Mouse (Mus musculus) urinary bladder, postnatal 14 days (tissue): ENCODE data around the gene Fut11.
"Not testable (repeated sequence)": the region's sequence is repeated elsewhere in the genome, so short reads cannot be mapped to it uniquely, and the experiment has no call there.

Experiments used
- DNase-seq: peaks from one replicate; pipeline ENCODE4 v3.0.0; 2021; ENCODE audit warnings: low spot score

The Fut11 gene

DNA sequence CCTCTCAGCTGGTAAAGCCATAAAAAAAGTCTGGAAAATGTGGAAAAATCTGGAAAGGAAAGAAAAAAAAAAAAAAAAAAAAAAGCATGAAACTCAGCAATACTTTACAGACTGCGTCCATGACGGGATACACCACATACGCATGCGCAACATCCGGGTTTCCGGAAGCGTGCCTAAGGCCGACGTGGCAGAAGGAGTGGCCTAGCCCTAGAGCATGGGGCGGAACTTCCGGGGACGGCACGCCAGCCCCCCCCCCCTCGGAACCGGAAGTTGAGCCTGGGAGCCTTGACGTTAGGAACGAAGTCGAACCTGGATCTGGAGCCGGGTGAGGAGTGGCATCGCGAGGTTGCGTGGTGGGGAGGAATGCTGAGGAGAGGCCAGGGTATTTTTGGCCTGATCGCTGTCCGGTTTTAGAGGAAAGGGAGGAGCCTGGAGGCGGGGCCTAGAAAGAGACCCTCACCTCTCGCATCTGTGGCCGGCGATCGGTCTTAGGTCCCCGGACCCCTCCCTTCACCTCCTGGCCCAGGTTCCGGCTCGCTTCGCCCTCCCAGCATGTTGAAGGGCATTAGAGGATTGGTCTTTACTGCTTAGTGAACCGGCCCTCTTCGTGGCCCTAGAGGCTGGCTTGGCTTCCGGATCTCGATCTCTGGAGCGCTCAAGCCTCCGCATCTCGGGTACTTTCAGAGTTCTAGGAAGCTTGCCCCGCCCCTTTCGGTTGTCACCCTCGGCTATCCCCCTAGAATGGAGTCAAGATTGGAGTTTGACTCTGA, 20.5 kb upstream of the Fut11 start, which contains the start of gene Sec24c:
Gene Sec24c, plus strand, starts transcription at position 245 of the 770 bp plus-strand sequence.
- DNase-seq, result peak; percentile 99

DNA sequence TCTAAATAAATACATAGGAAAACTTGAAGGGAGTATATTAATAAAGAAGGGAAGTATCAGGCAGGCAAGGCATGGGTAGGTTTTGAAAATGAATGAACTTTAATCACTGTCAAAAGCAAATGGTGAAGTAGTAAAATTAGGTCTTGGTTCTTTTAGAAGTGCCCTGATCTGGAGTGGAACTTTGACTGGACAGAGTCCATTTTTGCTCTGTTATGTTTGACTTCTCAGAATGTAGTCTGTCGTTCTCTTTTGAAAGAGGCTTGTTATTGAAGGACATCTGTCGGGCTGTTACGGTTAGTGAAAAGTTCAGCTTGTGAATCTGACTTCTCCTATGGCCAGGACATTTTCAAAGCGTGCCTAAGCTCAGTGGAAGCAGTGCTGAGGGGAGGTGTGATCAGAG, 16.9 kb upstream of the Fut11 start:
- no peak for DNase-seq

DNA sequence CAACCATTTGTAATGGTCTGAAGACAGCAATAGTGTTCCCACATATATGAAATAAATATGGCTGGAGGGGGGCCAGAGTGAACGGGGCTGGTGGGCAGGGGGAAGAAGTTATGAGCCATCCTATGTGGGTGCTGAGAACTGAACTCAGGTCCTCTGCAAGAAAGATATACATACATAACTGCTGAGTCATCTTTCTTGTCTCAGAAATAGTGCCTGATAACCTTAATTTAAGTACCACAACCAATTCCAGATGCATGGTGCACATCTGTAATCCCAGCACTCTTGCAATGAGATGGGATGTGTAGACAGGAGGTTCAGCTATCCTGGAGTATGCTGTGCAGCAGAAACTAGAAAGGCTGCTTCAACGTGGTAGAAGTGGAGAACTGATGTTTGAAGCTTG, 13.0 kb upstream of the Fut11 start:
- DNase-seq, result no peak

DNA sequence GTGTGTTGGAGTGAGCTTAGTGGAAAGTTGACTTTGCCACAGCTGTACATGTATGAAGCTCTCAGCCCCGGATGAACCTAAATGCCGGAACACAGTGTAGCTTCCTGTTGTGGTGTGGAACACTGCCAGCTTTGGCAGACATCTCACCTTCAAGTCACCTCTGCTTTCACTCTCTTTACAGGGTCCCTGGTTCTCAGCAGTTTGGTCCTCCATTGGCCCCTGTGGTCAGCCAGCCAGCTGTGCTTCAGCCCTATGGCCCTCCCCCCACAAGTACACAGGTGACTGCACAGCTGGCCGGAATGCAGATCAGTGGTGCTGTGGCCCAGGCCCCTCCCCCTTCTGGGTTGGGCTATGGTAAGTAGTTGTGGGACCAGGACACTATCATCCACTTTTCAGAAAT, 12.3 kb upstream of the Fut11 start:
- DNase-seq, result no peak

DNA sequence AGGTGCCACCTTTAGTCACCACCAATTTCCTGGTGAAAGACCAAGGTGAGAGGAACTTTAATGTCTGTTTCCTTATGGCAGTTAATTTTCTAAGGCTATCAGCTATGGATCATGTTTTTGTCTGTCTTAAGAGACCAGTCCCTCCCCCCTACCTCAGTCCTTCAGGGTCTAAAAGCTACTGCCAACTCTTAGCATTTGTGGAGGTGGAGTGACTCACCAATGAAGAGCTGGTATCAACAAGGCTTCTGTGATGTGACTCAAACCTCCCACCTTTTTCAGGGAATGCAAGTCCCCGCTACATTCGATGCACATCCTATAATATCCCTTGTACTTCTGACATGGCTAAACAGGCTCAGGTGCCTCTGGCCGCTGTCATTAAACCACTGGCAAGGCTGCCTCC, 8.2 kb upstream of the Fut11 start:
- no peak for DNase-seq

DNA sequence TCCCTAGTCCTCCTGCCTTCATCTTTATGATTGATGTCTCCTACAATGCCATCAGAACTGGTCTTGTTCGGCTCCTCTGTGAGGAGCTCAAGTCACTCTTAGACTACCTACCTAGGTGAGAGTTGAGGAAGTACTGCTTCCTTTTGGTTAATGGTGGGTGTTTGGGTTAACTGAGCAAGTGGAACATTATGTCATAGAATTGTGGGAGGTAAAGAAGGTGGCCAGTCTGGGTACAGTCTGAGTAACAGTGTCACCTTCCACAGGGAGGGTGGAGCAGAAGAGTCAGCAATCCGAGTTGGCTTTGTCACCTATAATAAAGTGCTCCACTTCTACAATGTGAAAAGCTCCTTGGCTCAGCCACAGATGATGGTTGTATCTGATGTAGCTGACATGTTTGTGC, 5.8 kb upstream of the Fut11 start:
- no peak for DNase-seq

DNA sequence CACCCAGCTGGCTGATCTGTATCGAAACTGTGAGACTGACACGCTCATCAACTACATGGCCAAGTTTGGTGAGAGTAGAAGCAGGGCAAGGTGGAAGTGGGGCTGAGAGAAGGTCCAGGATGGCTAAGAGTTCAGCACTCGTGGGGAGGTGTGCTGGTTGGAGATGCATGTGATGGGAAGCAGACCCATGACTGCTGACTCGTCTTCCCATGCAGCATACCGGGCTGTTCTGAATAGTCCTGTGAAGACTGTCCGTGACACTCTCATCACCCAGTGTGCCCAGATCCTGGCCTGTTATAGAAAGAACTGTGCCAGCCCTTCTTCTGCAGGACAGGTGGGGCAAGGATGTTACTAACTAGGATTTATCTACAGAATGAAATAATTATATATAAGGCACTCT, 3.0 kb upstream of the Fut11 start:
- no peak for DNase-seq

DNA sequence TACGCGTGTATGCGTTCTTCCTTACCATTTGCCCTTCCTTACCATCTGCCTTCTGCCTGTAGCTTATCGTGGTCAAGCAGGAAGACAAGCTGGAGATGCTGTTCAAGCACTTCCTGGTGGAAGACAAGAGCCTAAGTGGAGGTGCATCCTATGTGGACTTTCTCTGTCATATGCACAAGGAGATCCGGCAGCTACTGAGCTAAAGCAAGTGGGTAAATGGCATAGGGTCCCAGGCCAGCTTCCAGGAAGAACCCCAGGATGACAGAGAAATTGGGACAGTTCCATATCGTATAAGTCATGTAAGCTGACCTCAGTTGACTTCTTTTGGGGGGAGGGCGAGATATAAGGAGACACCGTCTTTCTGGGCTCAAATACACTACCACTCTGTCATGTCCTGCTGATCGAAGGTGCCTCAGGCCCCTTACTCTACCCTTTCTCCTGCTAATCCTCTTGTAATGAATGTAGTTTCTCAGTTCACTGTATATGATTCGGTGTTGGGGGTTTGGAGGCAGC, 1.1 kb upstream of the Fut11 start:
- DNase-seq, result no peak

DNA sequence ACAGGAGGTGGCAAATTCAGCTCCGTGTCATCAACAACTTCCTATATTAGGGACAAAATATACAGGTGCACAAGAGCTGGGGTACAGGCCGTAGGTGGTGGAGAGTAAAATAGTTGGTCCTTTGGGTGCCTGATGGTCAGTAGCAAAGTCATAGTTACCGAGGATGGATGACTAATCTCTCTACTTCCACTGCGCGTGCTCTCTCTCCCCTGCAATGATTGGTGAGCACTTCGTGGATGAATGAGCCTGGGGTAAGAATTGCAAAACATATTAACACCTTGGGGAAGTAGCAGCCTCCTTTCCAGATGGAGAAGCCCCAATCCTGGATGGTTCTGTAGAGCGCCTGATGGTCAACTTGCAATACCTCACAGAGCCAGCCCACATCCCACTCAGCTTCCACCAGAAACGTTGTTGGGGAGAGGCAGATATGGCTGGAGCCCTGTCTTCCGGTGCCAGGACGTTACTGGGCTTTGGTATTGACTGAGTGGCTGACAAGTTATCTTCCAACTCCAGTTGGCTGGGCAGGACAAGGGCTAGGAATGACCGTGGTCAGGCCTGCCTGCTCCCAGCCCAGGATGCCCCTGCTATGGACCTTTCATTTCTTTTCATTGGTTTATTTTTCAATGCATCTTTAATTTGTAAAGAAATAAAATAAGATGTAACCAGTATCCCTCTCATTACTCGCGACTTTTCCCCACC, 434 bp upstream of the Fut11 start:
- DNase-seq, result no peak

DNA sequence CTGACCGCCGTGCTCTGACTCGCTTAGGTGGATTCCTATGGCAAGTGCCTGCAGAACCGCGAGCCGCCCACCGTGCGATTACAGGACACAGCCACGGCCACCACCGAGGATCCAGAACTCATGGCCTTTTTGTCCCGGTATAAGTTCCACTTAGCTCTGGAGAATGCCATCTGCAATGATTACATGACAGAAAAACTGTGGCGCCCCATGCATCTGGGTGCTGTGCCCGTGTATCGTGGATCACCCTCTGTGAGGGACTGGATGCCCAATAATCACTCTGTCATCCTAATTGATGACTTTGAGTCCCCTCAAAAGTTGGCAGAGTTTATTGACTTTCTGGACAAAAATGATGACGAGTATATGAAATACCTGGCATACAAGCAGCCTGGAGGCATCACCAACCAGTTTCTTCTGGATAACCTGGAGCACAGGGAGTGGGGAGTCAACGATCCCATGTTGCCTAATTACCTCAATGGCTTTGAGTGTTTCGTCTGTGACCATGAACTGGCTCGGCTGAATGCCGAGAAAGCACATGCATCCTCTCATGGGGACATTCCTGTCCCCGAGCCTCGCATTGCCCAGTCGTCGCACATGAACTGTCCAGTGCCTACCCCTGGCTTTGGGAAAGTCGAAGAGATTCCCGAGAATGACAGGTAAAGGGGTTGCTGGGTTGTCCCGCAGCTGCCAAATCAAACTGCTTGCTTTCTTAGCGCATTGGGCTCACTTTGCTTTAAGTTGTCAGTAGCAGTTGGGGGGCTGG, 1.2 kb downstream of the Fut11 start:
- no peak for DNase-seq

DNA sequence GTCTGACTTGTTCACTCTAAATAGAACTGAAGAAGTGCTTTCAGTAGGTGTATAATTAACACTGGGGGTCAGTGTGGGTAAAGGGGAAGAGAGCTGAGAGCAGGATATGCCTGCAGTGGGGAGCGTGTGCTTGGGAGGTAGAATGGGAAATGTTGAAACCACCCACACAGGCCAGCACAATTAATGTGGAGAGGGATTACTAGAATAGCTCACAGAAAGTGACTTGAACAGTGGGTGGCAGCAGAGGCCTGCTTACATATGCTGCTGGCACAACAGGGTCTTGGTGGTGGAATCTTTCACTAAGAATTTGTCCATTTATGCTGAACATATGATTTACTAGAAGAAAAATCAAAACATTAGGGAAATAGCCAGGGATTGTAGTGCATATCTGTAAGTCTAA, 2.2 kb downstream of the Fut11 start:
- peak; percentile 37 for DNase-seq

DNA sequence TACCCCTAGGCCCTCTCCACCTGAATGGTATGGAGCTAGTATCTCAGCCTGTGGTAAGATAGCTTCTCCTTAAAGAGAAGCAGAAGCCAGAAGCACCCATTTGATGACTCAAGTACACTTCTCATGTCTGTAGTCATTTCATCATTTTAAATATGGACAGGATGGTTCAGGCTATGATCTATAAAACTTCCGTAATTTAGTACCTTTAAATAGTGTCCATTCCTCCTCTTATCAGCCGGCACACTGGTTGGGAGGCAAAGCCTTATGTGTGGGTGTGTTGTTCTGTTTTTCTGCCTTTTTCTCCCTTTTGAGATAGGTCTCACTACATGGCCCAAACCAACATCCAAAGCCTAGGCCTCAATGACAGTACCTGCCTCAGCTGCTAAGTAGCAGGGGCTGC, 3.7 kb downstream of the Fut11 start:
- DNase-seq, result no peak

DNA sequence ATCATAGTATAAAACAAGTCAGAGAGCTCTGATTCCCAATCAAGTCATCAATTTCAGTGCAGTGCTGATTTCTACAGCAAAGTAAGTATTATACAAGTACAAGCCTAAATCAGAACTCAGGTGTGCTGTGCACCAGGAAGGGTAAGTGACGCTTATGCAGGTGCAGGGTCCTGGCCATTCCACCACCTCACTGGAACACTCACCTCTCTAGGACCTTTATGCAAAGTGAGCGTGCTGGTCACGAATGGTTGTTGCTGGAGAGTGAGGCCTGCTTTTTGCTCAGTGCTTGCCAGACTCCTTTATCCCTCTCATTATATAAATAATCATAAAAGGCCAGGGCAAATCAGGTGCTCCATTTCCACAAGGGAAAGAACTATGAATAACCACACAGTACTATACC, 5.6 kb downstream of the Fut11 start:
- DNase-seq, result no peak

DNA sequence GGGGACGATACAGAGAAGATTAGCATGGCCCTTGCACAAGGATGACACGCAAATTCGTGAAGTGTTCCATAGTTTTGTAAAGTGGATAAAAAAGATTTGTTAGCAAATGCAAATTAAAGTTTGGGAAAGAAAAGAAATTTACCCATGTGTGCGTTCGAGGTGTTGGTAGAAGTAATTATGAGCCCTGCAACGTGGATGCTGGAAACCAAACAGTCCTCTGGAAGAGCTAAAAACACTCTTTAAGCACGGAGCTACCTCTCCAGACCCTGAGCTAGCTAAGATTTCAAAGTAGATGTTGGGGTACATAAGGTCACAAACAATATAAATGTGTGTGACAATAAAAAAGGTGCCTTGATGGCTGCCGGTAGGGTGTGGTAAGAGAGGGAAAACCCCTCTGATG, 6.8 kb downstream of the Fut11 start:
- no peak for DNase-seq

DNA sequence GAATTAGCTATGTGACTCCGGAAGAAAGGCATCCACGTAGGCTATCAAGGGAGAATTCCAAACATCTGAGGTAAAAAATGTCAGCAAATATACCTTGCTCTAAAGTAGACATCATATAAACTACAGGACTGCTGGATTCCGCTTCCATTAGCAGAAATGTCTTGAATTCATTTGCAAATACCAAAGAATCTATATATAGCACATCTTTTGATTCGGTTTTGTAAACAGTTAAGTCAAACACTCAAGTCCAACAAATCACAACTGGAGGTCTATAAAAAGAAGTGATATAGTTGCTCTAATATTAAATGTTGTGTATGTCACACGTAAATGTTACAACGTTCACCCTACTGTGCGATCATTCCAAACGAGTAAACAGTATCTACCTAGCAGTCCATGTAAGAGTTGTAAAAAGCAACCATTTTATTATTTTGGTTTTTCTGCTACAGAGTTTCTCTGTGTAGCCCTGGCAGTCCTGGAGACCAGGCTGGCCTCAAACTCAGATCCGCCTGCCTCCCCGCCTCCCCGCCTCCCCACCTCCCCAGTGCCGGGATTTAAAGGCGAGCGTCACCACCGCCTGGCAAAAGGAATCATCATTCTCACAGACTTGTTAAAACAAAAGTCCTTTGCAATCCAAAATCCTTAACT, 7.5 kb downstream of the Fut11 start:
- no peak for DNase-seq

DNA sequence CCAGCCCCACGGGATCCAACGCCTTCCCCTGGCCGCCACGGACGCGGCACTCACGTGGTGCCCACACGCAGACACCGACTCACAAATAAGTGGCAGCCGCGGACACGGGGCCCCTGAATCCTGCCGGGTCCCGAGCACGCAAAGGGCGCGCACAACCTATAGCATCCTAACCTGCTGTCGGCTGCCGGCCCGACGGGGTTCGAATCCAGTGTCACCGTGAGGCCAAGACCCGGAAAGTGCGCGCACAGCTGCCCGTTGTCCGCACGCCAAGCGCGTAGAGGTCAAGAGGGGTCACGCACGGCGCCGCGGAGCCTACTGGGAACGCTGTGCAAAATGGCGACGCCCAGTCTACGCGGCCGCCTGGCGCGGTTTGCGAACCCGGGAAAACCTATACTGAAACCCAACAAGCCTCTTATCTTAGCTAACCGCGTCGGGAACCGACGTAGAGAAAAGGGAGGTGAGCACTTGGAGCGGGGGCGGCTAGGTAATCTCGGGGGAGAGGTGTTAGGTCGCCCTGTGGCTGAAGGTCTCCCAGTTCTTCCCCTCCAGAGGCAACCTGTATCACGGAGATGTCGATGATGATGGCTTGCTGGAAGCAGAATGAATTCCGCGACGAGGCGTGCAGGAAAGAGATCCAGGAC, 8.1 kb downstream of the Fut11 start, which contains the start of gene Chchd1:
Gene Chchd1, plus strand, starts transcription at position 266 of the 641 bp plus-strand sequence.
- DNase-seq, result peak; percentile 93

DNA sequence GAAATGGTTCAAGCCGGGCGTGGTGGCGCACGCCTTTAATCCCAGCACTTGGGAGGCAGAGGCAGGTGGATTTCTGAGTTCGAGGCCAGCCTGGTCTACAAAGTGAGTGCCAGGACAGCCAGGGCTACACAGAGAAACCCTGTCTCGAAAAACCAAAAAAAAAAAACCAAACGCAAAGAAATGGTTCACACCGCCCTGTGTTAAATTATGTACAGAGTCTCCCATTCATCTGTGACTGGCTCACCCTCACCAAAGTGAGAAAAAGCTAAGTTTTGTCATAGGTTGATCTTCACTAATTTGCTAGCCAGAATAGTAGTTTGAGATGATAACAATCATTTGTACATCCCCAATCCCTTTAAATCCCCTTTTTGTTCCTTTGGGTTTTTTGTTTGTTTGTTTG, 8.7 kb downstream of the Fut11 start:
- DNase-seq, result not testable (repeated sequence)

DNA sequence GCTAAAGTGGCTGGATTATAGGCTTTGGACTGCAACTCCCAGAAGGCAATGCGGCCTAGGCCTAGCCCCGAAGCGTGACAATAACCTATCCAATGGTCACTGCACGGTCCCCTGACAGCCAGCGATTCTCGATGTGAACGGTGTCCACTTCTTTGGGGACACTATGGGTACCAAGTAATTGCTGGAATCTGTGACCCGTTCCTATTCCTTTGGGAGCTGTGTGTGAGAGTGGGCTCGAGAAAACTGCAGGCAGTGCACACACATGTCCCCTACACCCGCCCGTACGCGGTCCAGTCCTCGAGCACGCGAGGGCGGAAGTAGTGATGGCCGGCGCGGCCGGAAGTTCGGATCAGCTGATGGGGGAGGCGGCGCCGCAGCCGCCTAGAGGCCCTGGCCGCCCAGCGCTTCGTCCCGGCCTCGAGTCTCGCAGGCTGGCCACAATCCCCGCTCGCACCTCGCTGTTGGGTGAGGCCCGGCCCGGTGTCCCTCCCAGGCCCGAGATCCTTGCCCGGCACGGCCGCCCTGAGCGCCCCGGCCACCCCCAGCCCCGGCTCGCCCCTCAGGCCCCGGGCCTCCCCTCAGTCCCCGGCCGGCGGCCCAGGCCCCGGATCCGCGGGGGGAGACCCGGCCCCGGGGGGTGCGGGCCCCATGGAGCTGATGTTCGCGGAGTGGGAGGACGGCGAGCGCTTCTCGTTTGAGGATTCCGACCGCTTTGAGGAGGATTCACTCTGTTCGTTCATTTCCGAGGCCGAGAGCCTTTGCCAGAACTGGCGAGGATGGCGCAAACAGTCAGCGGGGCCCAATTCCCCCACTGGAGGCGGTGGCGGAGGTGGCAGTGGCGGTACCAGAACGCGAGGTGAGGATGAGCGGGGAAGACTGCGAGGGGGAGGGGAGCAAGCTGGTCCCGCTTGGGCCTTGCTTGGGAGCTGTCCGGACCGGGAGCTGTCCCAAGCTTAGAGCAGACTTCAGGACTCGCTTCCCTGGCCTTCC, 12.7 kb downstream of the Fut11 start, which contains the start of gene Zswim8:
Gene Zswim8, plus strand, starts transcription at position 352 of the 990 bp plus-strand sequence.
- peak; percentile 89 for DNase-seq

DNA sequence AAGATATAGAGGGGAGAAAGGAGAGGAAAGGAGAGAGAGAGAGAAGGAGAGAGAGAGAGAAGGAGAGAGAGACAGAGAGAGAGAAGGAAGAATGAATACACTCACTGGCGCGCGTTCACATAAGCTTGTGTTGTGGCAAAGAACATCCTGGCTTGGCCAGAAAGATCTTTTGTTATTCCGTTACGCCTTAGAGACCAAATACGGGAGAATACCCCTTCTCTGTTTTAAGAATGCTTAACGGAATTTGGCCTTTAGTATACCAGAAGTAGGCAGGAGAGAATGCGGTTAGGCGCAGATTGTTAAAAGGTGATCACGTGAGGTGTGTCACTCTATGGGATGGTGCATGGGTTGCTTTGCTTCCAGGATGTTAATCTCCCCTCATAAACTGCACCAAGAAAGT, 13.5 kb downstream of the Fut11 start:
- DNase-seq, result no peak

DNA sequence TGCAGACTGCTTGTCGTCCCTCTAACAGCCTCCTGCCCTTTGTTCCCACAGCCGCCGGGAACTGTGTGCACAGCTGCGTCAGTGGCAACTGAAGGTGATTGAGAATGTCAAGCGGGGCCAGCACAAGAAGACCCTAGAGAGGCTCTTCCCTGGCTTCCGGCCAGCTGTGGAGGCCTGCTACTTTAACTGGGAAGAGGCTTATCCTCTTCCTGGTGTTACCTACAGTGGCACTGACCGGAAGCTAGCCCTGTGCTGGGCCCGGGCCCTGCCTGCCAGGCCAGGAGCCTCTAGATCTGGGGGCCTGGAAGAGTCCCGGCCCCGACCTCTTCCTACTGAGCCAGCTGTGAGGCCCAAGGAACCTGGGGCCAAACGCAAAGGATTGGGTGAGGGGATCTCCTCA, 19.1 kb downstream of the Fut11 start:
- no peak for DNase-seq
